Mouse (Mus musculus): ENCODE measurements around the gene Prdm16. TPM values are rescaled to one million over a fixed set of nuclear protein-coding genes. Genes with fewer than 3 reads are reported as not detected.
A peak's percentile ranks its signal among the peaks of the same experiment; 100 is the strongest.

The Prdm16 gene
- total RNA-seq, 2 experiments from 2014 or later, result 9.4 to 11.8 TPM

DNA sequence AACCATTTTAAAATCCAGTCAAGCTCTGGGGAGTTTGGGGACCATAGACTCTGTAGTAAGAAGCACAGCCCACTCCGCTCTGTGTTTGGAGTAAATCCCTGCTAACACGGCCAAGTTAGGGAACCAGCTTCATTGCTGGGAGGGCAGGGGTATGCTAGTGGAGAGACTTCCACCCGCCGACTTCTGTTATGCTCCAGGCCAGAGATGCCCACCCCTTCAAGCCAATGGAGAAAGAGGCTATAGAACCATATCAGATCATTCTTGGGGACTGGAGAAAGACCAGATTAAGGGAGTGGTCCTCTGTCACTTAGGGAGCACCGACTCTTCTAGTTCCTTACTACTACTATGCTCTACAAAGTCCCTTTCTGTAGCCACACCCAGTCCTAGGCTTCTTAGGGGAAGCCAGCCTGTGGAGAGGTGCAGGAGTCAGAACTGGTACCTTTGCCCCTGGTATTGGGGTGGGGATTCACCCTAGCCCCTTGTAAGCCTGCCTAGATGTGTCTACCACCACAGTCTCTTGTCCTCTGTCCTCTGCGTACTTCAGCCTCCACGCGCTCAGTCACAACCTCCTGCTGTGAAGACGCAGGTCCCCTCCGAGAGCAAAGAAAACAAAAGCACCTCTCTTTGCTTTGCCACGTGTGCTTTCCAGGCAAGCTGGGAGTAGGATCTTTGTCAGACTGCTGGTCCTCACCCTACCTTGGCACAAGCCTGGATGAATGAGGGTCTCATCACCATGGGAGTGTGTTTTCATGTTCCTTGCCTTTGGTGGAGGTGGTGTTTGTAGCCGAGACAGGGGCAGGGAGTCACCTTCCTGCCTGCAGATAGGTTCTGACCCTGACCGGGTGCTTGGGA is 3.1 kb upstream of the Prdm16 start:
- no peak for DNase-seq

DNA sequence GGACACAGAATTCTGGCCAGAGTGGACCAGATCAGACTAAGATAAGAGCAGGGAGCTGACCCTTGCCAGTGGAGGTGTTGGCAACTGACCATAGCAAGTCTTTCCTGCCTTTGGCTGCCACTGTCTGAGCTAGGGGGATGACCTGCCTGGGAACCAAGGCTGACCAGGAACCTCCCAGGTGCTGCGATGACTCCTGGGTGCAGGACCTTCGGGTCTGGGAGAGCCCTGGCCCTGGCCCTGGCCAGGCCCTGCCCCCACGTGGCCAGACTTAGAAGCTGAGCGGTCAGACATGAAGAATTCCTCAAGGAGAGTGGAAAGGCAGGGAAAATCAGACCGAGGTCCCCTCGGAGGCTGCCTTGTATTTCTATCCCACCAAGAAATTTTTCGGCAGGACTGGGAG is 2.5 kb upstream of the Prdm16 start:
- DNase-seq, result no peak

DNA sequence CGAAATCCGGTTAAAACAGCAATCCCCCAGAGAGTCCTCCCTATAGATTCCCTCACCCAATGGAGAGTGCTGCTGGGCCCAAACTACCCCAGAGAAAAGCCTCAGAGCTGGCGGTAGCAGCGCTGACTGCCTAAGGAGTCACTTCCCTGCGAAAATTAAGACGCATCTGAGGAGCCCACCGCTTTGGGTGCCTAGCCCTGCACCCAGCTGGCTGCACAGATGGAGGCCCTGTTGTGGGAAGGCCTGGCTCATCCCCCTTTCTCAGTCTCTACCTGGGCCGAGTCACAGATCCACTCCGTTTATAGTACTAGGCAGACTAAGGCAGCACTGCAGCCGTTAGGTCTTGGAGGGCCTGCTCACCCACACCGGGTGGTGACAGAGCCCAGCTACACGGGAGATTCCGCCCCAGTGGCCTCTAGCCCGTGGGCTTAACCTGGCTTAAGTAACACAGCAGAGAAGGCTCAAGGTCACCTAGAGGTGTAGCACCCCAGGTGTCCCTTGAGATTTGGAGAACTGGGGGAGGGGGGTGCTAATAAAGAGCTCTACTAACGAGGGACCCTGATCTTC is 1.7 kb upstream of the Prdm16 start:
- DNase-seq, result no peak

DNA sequence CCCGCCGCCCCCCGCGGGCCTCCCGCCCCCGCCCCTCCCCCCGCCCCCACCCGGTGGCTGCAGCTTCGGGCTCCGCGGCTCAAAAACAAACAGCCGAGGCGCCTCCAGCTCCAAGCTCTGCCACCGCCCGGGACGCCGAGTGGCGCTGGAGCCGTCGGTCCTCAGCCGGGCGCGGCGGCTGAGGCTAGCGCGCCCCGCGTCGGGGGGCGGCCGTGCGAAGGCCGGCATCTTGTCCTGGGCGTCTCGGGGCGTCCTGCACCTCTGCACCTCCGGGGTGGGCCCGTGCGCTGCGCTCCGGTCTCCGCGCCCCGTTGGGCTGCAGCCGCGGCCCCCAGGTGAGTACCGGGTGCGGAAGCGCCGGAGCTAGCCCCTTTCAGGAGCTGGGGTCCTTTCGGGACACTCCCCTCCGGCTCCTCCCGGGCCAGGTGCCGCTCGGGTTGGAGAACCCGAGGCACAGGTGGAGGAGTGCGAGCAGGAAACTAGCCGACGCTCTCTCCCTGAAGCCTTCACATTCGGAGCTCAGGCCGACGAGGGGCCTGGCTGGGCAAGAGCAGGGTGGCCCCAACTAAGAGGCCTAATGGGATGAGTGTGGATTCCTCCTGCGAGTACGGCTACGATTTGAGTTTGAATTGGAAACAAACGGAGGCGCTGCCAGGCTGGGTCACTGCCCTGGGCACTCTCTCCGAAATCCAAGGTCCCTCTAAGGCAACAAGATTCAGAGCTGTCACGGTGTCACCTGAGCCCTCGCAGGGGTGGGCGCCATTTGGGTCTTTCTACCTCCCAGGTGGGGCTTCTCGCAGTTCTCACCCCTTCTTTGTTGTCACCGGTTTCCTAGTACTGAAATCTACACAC is 1.0 kb upstream of the Prdm16 start:
- DNase-seq, result no peak

DNA sequence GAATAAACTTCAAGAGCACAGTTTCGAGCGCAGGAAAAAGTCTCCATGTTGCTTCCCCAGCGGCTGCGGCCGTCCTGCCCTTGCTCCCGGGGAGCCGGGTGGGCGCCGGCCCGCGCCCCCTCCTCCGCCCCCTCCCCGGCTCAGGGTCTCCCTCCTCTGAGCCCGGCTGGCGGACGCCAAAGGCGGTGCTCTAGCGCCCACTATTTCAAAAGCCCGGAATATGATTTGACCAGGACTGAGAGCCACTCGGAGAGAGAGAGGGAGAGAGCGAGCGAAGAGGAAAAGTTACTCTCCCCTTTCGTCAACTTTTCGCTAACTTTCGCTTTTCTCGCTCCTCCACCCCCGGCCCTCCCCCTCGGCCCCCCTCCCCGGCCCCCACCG is 630 bp downstream of the Prdm16 start:
- DNase-seq, result peak in 1 of 2 experiments; percentile 21

DNA sequence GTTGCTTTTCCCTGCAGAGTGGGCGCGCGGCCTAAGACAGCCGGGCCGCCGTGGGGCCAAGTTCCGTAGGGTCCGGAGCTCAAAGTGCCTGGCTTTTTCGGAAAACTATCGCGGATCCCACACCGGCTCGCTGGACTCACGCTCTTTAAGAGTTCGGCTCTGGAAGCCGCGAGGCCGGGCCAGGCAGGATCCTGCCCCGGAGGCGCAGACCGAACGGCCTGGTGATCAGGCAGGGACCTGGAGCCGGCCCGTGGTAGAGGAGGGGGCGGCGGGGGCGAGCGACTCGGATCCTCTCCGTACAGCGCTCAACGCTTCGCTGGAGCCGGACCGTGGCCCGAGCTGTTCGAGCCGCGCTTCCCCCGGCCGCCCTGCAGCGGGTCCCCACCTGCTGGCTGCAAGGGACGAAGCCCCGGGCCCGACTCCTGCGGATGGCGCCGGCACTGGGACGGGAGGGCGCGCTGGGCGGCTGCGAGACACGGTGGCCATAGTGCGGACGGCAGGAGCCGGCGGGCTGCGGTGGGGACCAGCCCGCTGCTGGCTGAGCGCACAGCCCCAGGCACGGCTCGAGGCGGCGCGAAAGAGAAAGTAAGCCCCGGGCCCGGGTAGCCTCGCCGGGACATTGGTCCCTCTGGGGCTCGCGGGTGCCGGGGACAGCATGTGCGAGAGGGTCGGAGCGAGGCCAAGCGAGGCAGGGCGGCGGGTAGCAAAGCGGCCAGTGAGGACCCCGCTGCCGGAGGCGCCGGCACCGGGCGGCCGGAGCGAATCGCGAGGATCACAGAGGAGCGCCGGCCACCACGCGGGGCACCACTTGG is 1.2 kb downstream of the Prdm16 start:
- peak in 1 of 2 experiments; percentile 14 for DNase-seq

DNA sequence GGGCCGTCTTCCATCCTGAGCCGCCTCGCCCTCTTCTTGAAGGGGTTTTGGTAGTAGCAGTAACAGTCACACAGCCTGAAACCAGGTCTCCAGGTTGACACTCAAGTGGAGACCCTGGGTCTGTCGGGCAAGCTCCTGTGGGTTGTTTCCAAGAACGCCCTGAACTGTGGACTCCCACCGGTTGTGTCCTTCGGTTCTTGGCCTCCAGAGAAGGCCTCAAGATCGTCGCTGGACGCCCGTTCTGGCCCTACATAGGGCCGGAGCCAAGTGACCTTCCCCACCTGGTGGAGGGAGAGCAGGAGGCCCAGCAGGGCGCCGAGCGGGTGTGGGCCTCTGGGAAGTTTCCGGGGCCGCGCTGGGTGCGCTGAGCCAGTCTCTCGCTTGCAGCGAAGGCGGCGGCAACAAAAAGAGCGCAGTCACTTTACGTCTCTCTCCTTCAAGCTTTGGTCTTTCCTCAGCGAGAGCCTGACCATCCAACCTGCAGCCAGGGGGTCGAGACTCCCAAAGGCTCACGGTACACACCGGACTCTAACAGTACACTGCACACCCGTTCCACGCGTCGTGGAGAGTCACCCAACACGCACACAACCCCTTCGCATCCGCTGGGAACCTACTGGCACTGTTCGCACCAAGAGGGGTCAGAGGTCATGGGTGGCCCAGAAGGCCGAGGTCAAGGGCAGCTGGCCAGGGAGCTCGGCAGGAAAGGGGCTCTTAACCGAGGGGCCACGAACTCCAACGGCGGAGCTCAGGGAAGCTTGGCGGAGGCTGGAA is 2.0 kb downstream of the Prdm16 start:
- DNase-seq, result no peak

DNA sequence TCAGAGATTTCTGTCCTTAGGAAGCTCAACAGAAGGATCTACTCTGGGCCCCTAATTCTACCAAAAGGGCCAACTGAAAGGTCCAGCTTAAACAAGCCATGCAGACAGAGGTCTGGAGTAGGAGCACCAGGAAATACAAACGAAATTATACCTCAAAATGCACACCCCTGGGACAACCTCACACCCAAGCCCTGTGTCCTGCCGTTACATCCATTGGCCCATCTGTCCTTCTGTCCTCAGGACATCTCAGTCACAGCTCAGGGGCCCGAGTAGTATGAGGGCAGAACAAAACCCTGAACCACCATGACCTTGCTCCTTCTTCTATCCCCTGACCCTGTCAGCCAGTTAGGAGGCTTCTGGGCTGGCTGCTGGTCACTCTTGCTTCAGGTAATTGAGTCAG is 2.7 kb downstream of the Prdm16 start:
- DNase-seq, result no peak

DNA sequence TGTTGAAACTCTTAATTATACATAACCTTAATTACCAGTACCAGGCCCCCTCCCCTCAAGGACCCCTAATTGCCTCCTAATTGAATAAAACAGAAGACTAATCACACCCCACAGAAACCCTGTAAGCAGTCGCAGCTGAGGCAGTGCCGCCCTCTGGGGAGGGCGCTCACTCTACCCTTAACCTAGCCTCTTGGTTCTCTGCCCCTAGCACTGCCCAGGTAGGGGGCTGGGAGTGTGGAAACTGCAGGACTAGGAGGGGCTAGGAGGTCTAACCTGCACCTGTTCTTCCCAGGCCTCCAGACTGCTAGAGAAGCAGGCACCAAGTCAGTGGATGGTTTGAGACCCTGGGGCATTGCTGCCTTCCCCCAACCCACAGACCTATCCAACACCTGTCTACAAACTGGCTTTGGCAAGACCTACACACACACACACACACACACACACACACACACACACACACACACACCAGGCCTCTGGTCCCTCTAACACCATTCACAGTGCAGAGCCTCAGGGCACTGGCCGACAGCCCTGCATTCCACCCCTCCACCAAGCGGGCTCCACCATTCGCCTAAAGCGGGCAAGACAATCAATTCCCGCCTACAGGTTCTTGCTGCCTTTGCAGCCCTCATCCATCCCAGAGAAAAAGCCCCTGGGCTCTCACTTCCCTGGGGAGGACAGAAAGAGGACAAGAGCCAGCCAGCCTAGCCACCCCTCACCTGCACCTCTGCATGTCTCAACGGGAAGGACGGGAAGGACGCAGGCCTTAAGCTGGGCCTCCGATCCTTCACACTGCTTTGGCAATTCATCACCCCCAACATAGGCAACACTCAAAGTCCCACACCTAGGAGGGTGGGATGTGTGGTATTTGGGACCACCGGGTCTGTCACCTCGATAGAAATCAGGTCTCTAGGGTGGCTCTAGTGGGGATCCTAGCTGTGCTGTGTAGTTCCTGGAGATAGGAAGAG is 3.6 kb downstream of the Prdm16 start:
- DNase-seq, result no peak

DNA sequence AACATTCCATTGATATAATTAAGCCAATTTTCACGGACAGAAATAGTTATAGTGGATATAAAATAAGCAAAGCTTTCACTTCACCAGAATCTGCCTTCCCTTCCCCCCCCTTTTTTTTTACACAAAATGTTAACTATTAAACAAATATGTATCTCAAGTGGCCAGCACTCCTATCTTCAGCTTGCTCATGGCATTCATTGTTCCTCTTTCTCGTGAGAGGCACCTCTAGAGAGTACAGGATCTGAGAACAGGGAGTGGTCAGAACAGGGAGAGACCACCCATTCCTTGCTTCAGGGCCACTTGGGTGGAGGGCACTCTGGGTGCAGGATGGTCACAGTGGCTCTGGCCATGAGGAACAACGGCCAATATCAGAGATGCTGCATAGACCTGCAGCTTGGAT is 5.9 kb downstream of the Prdm16 start:
- DNase-seq, result no peak

DNA sequence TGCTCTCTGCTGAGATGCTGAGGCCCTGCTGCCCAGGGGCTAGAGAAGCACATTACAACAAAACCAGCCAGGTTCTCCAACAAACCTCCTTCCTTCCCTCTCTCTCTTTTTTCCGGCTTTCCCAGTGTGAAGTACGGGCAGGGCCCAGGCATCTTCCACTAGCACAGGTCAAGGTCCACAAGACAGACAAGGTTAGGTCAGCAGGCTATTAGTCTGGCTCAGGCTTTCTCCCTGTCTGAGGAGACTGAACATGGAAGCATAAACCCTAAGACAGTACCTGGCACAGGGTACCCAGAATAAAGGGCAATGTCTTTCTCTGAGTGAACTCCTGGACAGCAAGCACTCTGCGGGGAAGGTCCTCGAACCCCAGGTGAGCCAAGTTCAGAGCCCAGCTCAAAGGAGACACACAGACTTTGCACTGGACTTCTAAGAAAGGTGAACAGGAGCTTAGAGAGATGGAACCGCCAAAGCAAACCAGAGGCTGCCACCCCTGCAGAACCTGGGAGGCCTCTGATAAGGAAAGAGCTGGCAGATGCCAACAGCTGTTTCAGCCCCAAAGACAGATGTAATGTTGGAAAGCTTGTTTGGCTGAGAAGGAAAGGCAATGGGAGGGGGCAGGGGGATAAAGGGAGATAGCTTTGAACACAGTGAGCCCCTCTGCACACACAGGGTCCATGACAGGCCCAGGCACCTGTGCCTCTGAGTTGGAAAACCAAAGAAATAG is 9.1 kb downstream of the Prdm16 start:
- no peak for DNase-seq

DNA sequence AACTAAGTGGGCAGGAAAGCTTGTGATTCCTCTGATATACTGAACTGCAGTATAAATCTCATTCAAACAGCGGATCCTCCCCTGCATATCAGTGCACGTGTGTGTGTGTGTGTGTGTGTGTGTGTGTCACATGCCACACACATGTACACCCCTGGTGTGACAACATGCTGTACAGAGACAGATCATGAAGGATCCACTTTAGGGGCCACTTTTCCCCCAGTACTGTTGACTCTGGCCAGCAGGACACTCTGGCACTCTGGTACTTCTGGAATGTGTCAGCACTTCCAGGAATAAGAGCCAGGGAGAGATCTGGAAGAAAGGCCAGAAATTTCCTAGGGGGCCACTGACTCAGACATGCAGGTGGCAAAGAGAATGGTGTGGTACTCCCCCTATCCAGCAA is 10.4 kb downstream of the Prdm16 start:
- DNase-seq, result no peak

DNA sequence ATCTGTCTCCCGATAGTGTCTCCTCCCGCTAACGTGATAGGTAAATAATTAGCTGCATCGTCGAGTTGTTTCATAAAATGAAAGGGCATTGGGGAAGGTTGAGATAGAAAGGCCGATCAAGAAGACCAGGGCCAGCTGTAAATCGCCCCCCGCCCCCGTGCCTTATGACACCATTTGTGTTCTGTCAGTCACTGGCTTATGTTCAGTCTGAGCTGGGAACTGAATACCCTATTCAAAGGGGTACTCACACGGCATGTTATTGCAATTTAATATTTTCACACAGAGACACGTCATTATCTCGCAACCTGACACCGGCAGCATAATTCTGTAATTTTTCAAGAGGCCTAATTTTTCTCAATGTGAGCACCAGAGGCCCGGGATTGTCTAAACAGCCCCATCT is 11.0 kb downstream of the Prdm16 start:
- DNase-seq, result no peak

DNA sequence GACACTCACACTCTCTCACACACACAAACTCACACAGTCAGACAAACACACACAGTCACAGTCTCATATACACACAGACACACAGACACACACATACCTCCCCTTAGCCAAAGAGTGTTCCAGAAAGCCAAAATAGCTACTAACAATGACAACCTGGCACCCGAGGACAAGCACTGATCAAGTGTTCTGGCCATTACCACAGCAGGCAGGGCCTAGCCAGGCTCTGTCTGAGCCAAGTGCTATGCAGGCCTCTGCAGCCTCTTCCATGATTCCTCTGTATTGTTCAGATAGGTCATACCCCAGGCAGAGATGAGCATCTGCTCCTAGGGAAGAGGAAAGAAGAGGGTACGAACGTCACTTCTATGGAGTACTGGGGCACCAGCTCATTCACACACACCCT is 13.4 kb downstream of the Prdm16 start:
- no peak for DNase-seq

DNA sequence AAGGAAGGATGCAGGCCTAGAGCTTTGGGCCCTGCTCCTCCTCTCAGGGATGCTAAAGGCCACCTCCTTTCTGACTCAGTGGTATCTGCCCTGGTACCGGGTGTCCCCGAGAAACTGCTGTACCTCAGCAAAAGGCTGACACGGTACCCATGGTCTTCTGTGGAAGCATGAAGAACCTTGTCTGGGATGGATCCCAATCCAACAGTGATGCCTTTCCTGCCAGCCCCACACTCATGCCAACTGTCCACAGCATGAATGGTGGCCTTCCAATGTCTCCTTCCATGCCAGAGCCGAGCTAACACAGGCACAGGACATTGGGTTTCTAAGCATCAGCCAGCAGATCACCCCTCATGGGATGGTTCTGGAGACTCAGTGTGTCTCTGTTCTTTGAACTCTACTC is 14.2 kb downstream of the Prdm16 start:
- DNase-seq, result no peak

DNA sequence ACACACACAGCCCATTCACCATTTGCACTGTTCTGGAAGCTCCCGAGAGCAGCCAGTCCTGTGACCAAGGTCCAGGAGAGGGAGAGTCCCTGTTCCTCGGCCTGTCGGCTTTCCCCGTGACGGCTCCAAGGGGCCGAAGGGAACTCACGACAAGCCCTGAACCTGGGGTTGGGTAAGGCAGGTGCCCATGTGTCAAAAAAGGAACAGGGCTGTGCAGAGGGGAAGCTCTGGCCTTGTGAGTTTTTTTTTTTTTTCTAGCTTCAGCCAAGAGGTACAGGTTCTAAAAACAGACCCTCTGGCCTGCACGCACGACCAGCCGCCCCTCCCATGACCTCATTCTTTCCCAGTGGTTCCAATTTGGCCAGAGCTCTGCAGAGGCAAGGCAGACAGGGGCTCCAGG is 25.5 kb downstream of the Prdm16 start:
- DNase-seq, result no peak

DNA sequence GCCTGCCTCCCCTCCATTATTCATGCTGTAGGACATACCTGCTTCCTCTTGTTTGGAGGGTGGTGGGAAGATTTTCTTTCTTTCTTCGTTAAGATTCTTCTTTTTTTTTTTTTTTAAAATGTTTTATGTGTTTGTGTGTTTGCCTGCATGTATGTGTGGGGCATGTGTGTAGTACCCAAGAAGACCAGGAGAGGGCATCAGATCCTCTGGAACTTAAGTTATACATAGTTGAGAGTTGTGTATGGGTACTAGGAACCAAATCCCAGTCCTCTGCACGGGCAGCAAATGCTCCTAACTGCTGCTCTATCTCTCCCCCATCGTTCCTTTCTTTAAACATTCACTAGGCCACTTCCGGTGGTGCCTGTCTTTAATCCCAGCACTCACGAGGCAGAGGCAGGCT is 28.9 kb downstream of the Prdm16 start:
- no peak for DNase-seq

DNA sequence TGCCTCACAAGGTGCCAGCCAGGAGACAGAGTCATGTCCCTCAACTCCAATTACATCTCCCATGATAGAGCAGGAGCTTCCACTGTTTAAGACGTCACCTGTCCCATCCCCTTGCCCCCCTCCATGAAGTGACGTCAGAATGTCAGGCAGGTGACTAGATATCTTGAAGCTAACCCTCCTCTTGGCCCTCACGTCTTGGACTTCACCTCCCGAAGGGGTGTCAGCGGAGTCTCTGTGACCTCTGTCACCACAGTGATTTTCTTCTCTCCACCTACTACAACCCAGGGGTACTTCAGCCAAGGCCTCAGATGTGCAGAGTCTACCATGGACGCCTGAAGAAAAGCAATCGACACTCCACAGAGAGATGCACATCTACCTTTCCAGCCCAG is 32.2 kb downstream of the Prdm16 start:
- DNase-seq, result no peak

DNA sequence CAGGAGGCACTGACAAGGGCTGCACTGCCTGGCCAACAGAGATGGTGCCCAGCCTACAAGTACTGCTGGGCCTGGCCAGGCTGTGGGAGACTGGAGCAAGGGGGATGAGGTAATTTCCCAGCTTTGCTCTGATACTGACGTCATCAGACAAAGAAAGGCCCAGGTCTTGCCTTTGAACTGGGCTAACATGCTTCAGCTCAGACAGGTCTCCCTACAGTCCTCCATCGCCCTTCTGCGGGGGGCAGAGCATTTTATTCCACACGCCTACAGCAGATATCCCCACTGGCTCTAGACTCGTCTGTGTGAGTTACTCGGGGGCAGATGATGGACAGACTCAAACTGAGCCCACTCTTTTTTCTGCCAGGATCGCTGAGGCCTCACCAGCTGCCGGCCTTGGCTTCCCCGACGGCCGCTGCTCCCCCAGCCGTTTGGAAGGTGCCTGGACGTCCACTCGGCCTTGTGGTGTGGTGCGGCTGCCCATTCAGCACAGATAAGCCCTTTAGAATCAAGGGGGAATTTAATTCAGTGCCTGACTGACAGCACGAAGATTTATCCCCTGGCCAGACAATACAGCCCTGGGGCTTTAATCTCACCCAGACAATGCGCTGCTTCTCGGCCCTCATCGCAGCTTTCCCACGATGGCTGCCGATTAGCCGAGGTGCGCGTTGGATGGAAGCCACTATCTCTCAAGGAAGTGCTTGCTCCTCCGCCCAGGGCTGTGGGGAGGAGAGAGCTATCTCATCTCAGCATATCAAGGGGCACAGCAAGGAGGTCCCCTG is 32.8 kb downstream of the Prdm16 start:
- DNase-seq, result no peak

Measured in layer of hippocampus, postnatal 36 days (tissue).